Mouse (Mus musculus): ENCODE data around the gene Exoc6b. TPM values are rescaled to one million over a fixed set of nuclear protein-coding genes. Genes with fewer than 3 reads are reported as not detected.
A peak's percentile ranks its signal among the peaks of the same experiment; 100 is the strongest.

Exoc6b gene
- total RNA-seq, 1 experiment, result 19.8 TPM

GRCm38 (mm10) chr6:84779987-84780386, 289.3 kb downstream of the Exoc6b start:
- Histone ChIP-seq H3K4me3 (ENCODE audit: insufficient read depth in 1 of 2, low read depth in 1 of 2, low read length in 2 of 2, poor library complexity in 1 of 2, severe bottlenecking in 1 of 2) (no peak overlapping the region), H3K27ac (ENCODE audit: insufficient read depth, low read depth, low read length, poor library complexity, severe bottlenecking) (no peak overlapping the region), H3K4me1 (ENCODE audit: control insufficient read depth in 2 of 2, insufficient read depth in 2 of 2, low read length in 2 of 2, poor library complexity in 1 of 2) (no peaks in the 10 kb centered on the region), H3K9me3 (ENCODE audit: control insufficient read depth, insufficient read depth, low read depth, low read length) (no peaks in the 10 kb centered on the region), H3K36me3 (ENCODE audit: control insufficient read depth, insufficient read depth, low read length, poor library complexity, severe bottlenecking) (no peaks in the 10 kb centered on the region), H3K9ac (ENCODE audit: insufficient read depth, low read depth, low read length, poor library complexity, severe bottlenecking) (no peak overlapping the region)
- no peak for DNase-seq (ENCODE audit: low read depth, low spot score)
- in situ Hi-C loops (cut with MboI; ENCODE audit: low sequenced_read_pairs in 2 of 2, unreplicated experiment in 2 of 2), result no loop called here
- TF ChIP-seq CHD2 (IDR thresholded peaks at IDR 0.05; ENCODE audit: low read depth, low read length), result no peak
- TF ChIP-seq MAFK (IDR thresholded peaks at IDR 0.05; ENCODE audit: insufficient read depth, low read depth, low read length), result peak; percentile 45; the same call in 1 of the 2 replicates

- Histone ChIP-seq H3K9ac (ENCODE audit: insufficient read depth, low read depth, low read length, poor library complexity, severe bottlenecking) (no peak overlapping the region), H3K4me1 (ENCODE audit: control insufficient read depth in 2 of 2, insufficient read depth in 2 of 2, low read length in 2 of 2, poor library complexity in 1 of 2) (no peaks in the 10 kb centered on the region), H3K36me3 (ENCODE audit: control insufficient read depth, insufficient read depth, low read length, poor library complexity, severe bottlenecking) (no peaks in the 10 kb centered on the region), H3K4me3 (ENCODE audit: insufficient read depth in 1 of 2, low read depth in 1 of 2, low read length in 2 of 2, poor library complexity in 1 of 2, severe bottlenecking in 1 of 2) (no peak overlapping the region), H3K27ac (ENCODE audit: insufficient read depth, low read depth, low read length, poor library complexity, severe bottlenecking) (no peak overlapping the region), H3K9me3 (ENCODE audit: control insufficient read depth, insufficient read depth, low read depth, low read length) (no peaks in the 10 kb centered on the region)
- in situ Hi-C loops (cut with MboI; ENCODE audit: low sequenced_read_pairs in 2 of 2, unreplicated experiment in 2 of 2), result no loop called here
- DNase-seq (ENCODE audit: low read depth, low spot score), result no peak
- TF ChIP-seq MAFK (IDR thresholded peaks at IDR 0.05; ENCODE audit: insufficient read depth, low read depth, low read length) (no peak), HCFC1 (IDR thresholded peaks at IDR 0.05; ENCODE audit: borderline replicate concordance, insufficient read depth, low read length) (no peak), CHD2 (IDR thresholded peaks at IDR 0.05; ENCODE audit: low read depth, low read length) (no peak), ZNF384 (IDR thresholded peaks at IDR 0.05; ENCODE audit: low read depth, low read length) (no peak)
These were observed 290.3 kb downstream of the Exoc6b start for GRCm38 (mm10) chr6:84778970-84779369.

- no peak for TF ChIP-seq HCFC1 (IDR thresholded peaks at IDR 0.05; ENCODE audit: borderline replicate concordance, insufficient read depth, low read length)
- no peak for TF ChIP-seq ZNF384 (IDR thresholded peaks at IDR 0.05; ENCODE audit: low read depth, low read length)
- H3K4me1 ChIP-seq (ENCODE audit: control insufficient read depth in 2 of 2, insufficient read depth in 2 of 2, low read length in 2 of 2, poor library complexity in 1 of 2), result no peaks in the 10 kb centered on the region
- no peak overlapping the region for H3K4me3 ChIP-seq (ENCODE audit: insufficient read depth in 1 of 2, low read depth in 1 of 2, low read length in 2 of 2, poor library complexity in 1 of 2, severe bottlenecking in 1 of 2)
- no peak overlapping the region for H3K9ac ChIP-seq (ENCODE audit: insufficient read depth, low read depth, low read length, poor library complexity, severe bottlenecking)
- no peaks in the 10 kb centered on the region for H3K9me3 ChIP-seq (ENCODE audit: control insufficient read depth, insufficient read depth, low read depth, low read length)
- in situ Hi-C loops (cut with MboI; ENCODE audit: low sequenced_read_pairs in 2 of 2, unreplicated experiment in 2 of 2), result no loop called here
- H3K27ac ChIP-seq (ENCODE audit: insufficient read depth, low read depth, low read length, poor library complexity, severe bottlenecking), result no peak overlapping the region
- no peak for DNase-seq (ENCODE audit: low read depth, low spot score)
- H3K36me3 ChIP-seq (ENCODE audit: control insufficient read depth, insufficient read depth, low read length, poor library complexity, severe bottlenecking), result no peaks in the 10 kb centered on the region
These were observed 293.4 kb downstream of the Exoc6b start for GRCm38 (mm10) chr6:84775908-84776307.

- H3K4me3 ChIP-seq (ENCODE audit: insufficient read depth in 1 of 2, low read depth in 1 of 2, low read length in 2 of 2, poor library complexity in 1 of 2, severe bottlenecking in 1 of 2), result no peak overlapping the region
- no peaks in the 10 kb centered on the region for H3K9me3 ChIP-seq (ENCODE audit: control insufficient read depth, insufficient read depth, low read depth, low read length)
- no peak for DNase-seq (ENCODE audit: low read depth, low spot score)
- H3K36me3 ChIP-seq (ENCODE audit: control insufficient read depth, insufficient read depth, low read length, poor library complexity, severe bottlenecking), result no peaks in the 10 kb centered on the region
- H3K4me1 ChIP-seq (ENCODE audit: control insufficient read depth in 2 of 2, insufficient read depth in 2 of 2, low read length in 2 of 2, poor library complexity in 1 of 2), result no peaks in the 10 kb centered on the region
- in situ Hi-C loops (cut with MboI; ENCODE audit: low sequenced_read_pairs in 2 of 2, unreplicated experiment in 2 of 2), result no loop called here
- no peak overlapping the region for H3K9ac ChIP-seq (ENCODE audit: insufficient read depth, low read depth, low read length, poor library complexity, severe bottlenecking)
- no peak overlapping the region for H3K27ac ChIP-seq (ENCODE audit: insufficient read depth, low read depth, low read length, poor library complexity, severe bottlenecking)
- TF ChIP-seq ZNF384 (IDR thresholded peaks at IDR 0.05; ENCODE audit: low read depth, low read length) (no peak), ZC3H11A (IDR thresholded peaks at IDR 0.05; ENCODE audit: borderline replicate concordance, low read depth, low read length) (no peak), HCFC1 (IDR thresholded peaks at IDR 0.05; ENCODE audit: borderline replicate concordance, insufficient read depth, low read length) (no peak), MAFK (IDR thresholded peaks at IDR 0.05; ENCODE audit: insufficient read depth, low read depth, low read length) (no peak), CHD2 (IDR thresholded peaks at IDR 0.05; ENCODE audit: low read depth, low read length) (no peak)
These were observed 314.0 kb downstream of the Exoc6b start for GRCm38 (mm10) chr6:84755266-84755665.

- TF ChIP-seq ZC3H11A (IDR thresholded peaks at IDR 0.05; ENCODE audit: borderline replicate concordance, low read depth, low read length), result no peak
- no peak for TF ChIP-seq HCFC1 (IDR thresholded peaks at IDR 0.05; ENCODE audit: borderline replicate concordance, insufficient read depth, low read length)
- H3K9me3 ChIP-seq (ENCODE audit: control insufficient read depth, insufficient read depth, low read depth, low read length), result no peaks in the 10 kb centered on the region
These were observed 316.4 kb downstream of the Exoc6b start for GRCm38 (mm10) chr6:84752806-84753420.

More at GRCm38 (mm10) chr6:84752806-84753420, 316.4 kb downstream of the Exoc6b start:
- Histone ChIP-seq H3K4me3 (ENCODE audit: insufficient read depth in 1 of 2, low read depth in 1 of 2, low read length in 2 of 2, poor library complexity in 1 of 2, severe bottlenecking in 1 of 2) (no peak overlapping the region), H3K36me3 (ENCODE audit: control insufficient read depth, insufficient read depth, low read length, poor library complexity, severe bottlenecking) (no peaks in the 10 kb centered on the region), H3K27ac (ENCODE audit: insufficient read depth, low read depth, low read length, poor library complexity, severe bottlenecking) (no peak overlapping the region), H3K4me1 (ENCODE audit: control insufficient read depth in 2 of 2, insufficient read depth in 2 of 2, low read length in 2 of 2, poor library complexity in 1 of 2) (no peaks in the 10 kb centered on the region), H3K9ac (ENCODE audit: insufficient read depth, low read depth, low read length, poor library complexity, severe bottlenecking) (no peak overlapping the region)
- in situ Hi-C loops (cut with MboI; ENCODE audit: low sequenced_read_pairs in 2 of 2, unreplicated experiment in 2 of 2), result no loop called here
- DNase-seq (ENCODE audit: low read depth, low spot score), result no peak

Data from ES-E14 (cell line).